Mouse (Mus musculus): ENCODE measurements at regions not wholly inside any gene's neighbourhood (a gene's known extent, or its start where the extent isn't known, plus 50 kb on each side); places are given as distances from the start of the nearest gene placed in this dataset.
"Not testable (repeated sequence)": the region's sequence is repeated elsewhere in the genome, so short reads cannot be mapped to it uniquely, and the experiment has no call there.

GRCm38 (mm10) chr12:20196386-20196785 lies 242.1 kb downstream of the Gm21863 start:
- not testable (repeated sequence) for ATAC-seq (ENCODE audit: low FRiP score, low TSS enrichment); H3K9ac ChIP-seq (replicated peaks; ENCODE audit: low read length); H3K27me3 ChIP-seq (ENCODE audit: control insufficient read depth, insufficient read depth, low read length); H3K9me3 ChIP-seq (ENCODE audit: control insufficient read depth, low read length); H3K36me3 ChIP-seq (ENCODE audit: control insufficient read depth, insufficient read depth, low read length); H3K27ac ChIP-seq (replicated peaks; ENCODE audit: low read depth, low read length); H3K4me1 ChIP-seq (ENCODE audit: control insufficient read depth, insufficient read depth, low read length)
- Histone ChIP-seq H3K4me2 (ENCODE audit: low read length) (peak overlapping the region; percentile 29; the same call in 1 of the 2 replicates), H3K4me3 (replicated peaks; ENCODE audit: low read depth, low read length) (peak overlapping the region; percentile 25)
- DNase-seq, result peak; percentile 18
- 3% methylated on average over 15 of the region's 42 CpGs for WGBS

DNA sequence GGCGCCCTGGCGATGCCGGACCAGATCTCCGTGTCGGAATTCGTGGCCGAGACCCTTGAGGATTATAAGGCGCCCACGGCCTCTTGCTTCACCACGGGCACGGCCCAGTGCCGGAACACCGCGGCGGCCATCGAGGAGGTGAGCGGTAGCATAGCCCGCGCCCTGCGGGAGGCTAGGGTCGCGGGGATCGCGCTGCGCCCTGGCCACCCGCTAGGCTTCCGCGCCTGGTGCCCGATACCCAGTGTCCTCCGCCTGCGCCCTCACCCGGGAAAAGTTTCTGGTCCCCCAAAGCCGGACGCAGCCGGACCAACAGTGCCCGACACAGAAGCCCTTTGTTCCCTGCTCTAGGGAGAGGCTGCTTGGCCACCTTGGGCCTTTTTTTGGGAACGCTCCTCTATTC lies 242.6 kb downstream of the Gm21863 start:
- not testable (repeated sequence) for H3K36me3 ChIP-seq (ENCODE audit: control insufficient read depth, insufficient read depth, low read length); ATAC-seq (ENCODE audit: low FRiP score, low TSS enrichment); H3K27ac ChIP-seq (replicated peaks; ENCODE audit: low read depth, low read length); H3K9me3 ChIP-seq (ENCODE audit: control insufficient read depth, low read length); H3K4me1 ChIP-seq (ENCODE audit: control insufficient read depth, insufficient read depth, low read length); H3K9ac ChIP-seq (replicated peaks; ENCODE audit: low read length); H3K27me3 ChIP-seq (ENCODE audit: control insufficient read depth, insufficient read depth, low read length)
- Histone ChIP-seq H3K4me2 (ENCODE audit: low read length) (peak overlapping the region; percentile 31), H3K4me3 (replicated peaks; ENCODE audit: low read depth, low read length) (peak overlapping the region; percentile 25)
- peak; percentile 0 for DNase-seq
- WGBS, result 4% methylated on average over 32 of the region's 37 CpGs

GRCm38 (mm10) chr12:20223921-20224320 lies 269.6 kb downstream of the Gm21863 start:
- not testable (repeated sequence) for H3K4me2 ChIP-seq (ENCODE audit: low read length); H3K4me1 ChIP-seq (ENCODE audit: control insufficient read depth, insufficient read depth, low read length); H3K9ac ChIP-seq (replicated peaks; ENCODE audit: low read length); H3K4me3 ChIP-seq (replicated peaks; ENCODE audit: low read depth, low read length); DNase-seq; ATAC-seq (ENCODE audit: low FRiP score, low TSS enrichment); H3K27ac ChIP-seq (replicated peaks; ENCODE audit: low read depth, low read length); H3K27me3 ChIP-seq (ENCODE audit: control insufficient read depth, insufficient read depth, low read length); H3K36me3 ChIP-seq (ENCODE audit: control insufficient read depth, insufficient read depth, low read length)
- 65% methylated on average over 1 of the region's 1 CpGs for WGBS
- H3K9me3 ChIP-seq (ENCODE audit: control insufficient read depth, low read length), result peaks cover 25% of the 10 kb centered on the region

GRCm38 (mm10) chr12:20226831-20227230 lies 272.5 kb downstream of the Gm21863 start:
- not testable (repeated sequence) for ATAC-seq (ENCODE audit: low FRiP score, low TSS enrichment); H3K4me2 ChIP-seq (ENCODE audit: low read length); H3K36me3 ChIP-seq (ENCODE audit: control insufficient read depth, insufficient read depth, low read length); H3K27ac ChIP-seq (replicated peaks; ENCODE audit: low read depth, low read length); H3K4me3 ChIP-seq (replicated peaks; ENCODE audit: low read depth, low read length); H3K4me1 ChIP-seq (ENCODE audit: control insufficient read depth, insufficient read depth, low read length); H3K27me3 ChIP-seq (ENCODE audit: control insufficient read depth, insufficient read depth, low read length); H3K9ac ChIP-seq (replicated peaks; ENCODE audit: low read length)
- H3K9me3 ChIP-seq (ENCODE audit: control insufficient read depth, low read length), result peaks cover 54% of the 10 kb centered on the region
- DNase-seq, result peak; percentile 0
- 74% methylated on average over 9 of the region's 9 CpGs for WGBS

- H3K4me3 ChIP-seq (replicated peaks; ENCODE audit: low read depth, low read length); H3K4me1 ChIP-seq (ENCODE audit: control insufficient read depth, insufficient read depth, low read length); H3K9ac ChIP-seq (replicated peaks; ENCODE audit: low read length); H3K27me3 ChIP-seq (ENCODE audit: control insufficient read depth, insufficient read depth, low read length); H3K27ac ChIP-seq (replicated peaks; ENCODE audit: low read depth, low read length); H3K4me2 ChIP-seq (ENCODE audit: low read length); ATAC-seq (ENCODE audit: low FRiP score, low TSS enrichment); H3K36me3 ChIP-seq (ENCODE audit: control insufficient read depth, insufficient read depth, low read length): not testable (repeated sequence)
- H3K9me3 ChIP-seq (ENCODE audit: control insufficient read depth, low read length), result peaks cover 61% of the 10 kb centered on the region
- WGBS, result 73% methylated on average over 21 of the region's 21 CpGs
- DNase-seq, result peak; percentile 0
Measured at GRCm38 (mm10) chr12:20227427-20228160, 273.3 kb downstream of the Gm21863 start.

GRCm38 (mm10) chr12:20228321-20228999 lies 274.2 kb downstream of the Gm21863 start:
- not testable (repeated sequence) for H3K4me3 ChIP-seq (replicated peaks; ENCODE audit: low read depth, low read length); H3K27me3 ChIP-seq (ENCODE audit: control insufficient read depth, insufficient read depth, low read length); H3K36me3 ChIP-seq (ENCODE audit: control insufficient read depth, insufficient read depth, low read length); H3K9ac ChIP-seq (replicated peaks; ENCODE audit: low read length); H3K4me1 ChIP-seq (ENCODE audit: control insufficient read depth, insufficient read depth, low read length); H3K4me2 ChIP-seq (ENCODE audit: low read length); H3K27ac ChIP-seq (replicated peaks; ENCODE audit: low read depth, low read length)
- H3K9me3 ChIP-seq (ENCODE audit: control insufficient read depth, low read length), result peaks cover 70% of the 10 kb centered on the region
- ATAC-seq (ENCODE audit: low FRiP score, low TSS enrichment) (peak; percentile 12; the same call in 1 of the 2 replicates), DNase-seq (peak; percentile 0)
- WGBS, result 73% methylated on average over 21 of the region's 21 CpGs

DNA sequence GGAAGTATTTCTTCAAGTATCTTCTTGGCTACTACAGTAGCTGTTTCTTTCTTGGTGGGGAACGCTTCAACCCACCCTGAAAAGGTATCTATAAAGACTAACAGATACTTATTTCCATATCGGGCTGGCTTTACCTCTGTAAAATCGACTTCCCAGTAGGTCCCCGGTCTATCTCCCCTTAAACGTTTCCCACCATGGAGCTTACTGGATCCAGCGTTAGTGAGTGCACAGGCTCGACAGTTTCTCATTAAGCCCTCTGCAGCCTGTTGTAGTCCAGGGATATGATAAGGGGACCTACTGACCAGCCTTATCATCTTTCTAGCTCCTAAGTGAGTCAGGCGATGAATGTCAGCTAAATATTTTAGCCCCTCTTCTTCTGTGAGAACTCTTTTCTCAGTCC lies 275.1 kb downstream of the Gm21863 start:
- H3K4me2 ChIP-seq (ENCODE audit: low read length); H3K27me3 ChIP-seq (ENCODE audit: control insufficient read depth, insufficient read depth, low read length); H3K4me1 ChIP-seq (ENCODE audit: control insufficient read depth, insufficient read depth, low read length); H3K36me3 ChIP-seq (ENCODE audit: control insufficient read depth, insufficient read depth, low read length); H3K27ac ChIP-seq (replicated peaks; ENCODE audit: low read depth, low read length); ATAC-seq (ENCODE audit: low FRiP score, low TSS enrichment); H3K4me3 ChIP-seq (replicated peaks; ENCODE audit: low read depth, low read length); H3K9ac ChIP-seq (replicated peaks; ENCODE audit: low read length): not testable (repeated sequence)
- peaks cover 78% of the 10 kb centered on the region for H3K9me3 ChIP-seq (ENCODE audit: control insufficient read depth, low read length)
- DNase-seq, result peak; percentile 0
- 76% methylated on average over 8 of the region's 8 CpGs for WGBS

GRCm38 (mm10) chr12:20230141-20230892 lies 276.0 kb downstream of the Gm21863 start:
- ATAC-seq (ENCODE audit: low FRiP score, low TSS enrichment) (no peak), DNase-seq (peak; percentile 1)

More at GRCm38 (mm10) chr12:20230141-20230892, 276.0 kb downstream of the Gm21863 start:
- Histone ChIP-seq H3K9ac (replicated peaks; ENCODE audit: low read length) (no peak overlapping the region), H3K36me3 (ENCODE audit: control insufficient read depth, insufficient read depth, low read length) (no peaks in the 10 kb centered on the region), H3K9me3 (ENCODE audit: control insufficient read depth, low read length) (peaks cover 78% of the 10 kb centered on the region), H3K27ac (replicated peaks; ENCODE audit: low read depth, low read length) (no peak overlapping the region), H3K4me1 (ENCODE audit: control insufficient read depth, insufficient read depth, low read length) (no peaks in the 10 kb centered on the region), H3K27me3 (ENCODE audit: control insufficient read depth, insufficient read depth, low read length) (no peaks in the 10 kb centered on the region), H3K4me3 (replicated peaks; ENCODE audit: low read depth, low read length) (no peak overlapping the region), H3K4me2 (ENCODE audit: low read length) (no peak overlapping the region)
- WGBS, result 63% methylated on average over 27 of the region's 27 CpGs

Measured in midbrain, embryonic 14.5 days (tissue).